Comparison of ENCODE assay signal across 8 mouse cellular contexts in the genomic region with DNA sequence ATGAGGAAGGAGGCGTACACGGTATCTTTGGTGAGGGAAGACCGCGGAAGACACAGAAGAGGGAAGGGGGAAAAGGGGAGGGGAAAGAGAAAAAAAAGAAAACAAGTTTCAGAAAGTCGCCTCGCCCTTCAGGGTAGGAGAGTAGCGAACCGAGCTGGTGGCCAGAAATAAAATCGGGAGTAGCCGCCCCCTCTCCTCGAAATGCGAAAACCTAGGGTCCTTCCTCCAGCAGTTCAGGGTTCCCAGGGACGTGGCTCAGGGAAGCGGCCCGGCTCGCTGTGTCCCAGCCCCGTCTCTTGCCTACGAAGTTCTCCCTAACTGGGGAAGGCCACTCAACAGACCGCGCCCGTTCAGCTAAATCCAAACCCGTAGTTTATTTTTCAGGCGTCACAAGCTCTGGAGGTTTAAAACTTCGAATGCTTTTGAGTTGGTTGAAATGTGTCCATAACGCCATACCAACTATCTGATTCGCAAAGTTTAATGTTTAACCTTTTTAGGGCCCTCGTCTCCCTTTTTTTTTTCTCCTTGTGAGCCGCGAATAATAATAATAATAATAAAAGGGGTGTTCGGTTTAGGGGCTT. TPM values are rescaled to one million over a fixed set of nuclear protein-coding genes. Genes with fewer than 3 reads are reported as not detected.
DNase-seq lines count a peak whose midpoint lies in the region; ATAC-seq and TF ChIP-seq lines count a peak whose summit lies in the region.

No protein-coding gene starts in this region.

- peaks cover 32% of the 10 kb centered on the region for H3K4me1 ChIP-seq in forebrain, embryonic 12.5 days
- H3K4me1 ChIP-seq in hindbrain, embryonic 13.5 days (replicated peaks): peaks cover 32% of the 10 kb centered on the region
- peaks cover 36% of the 10 kb centered on the region for H3K4me1 ChIP-seq in limb, embryonic 15.5 days
- peaks cover 21% of the 10 kb centered on the region for H3K4me1 ChIP-seq in midbrain, postnatal 0 days (ENCODE audit: insufficient read depth, low read length)

- DNase-seq in cerebellum, adult 9-10 months: peak; percentile 46
- no peak for DNase-seq in cerebellum, postnatal 4 days (ENCODE audit: low spot score in 2 of 2)
- peak; percentile 46 for DNase-seq in NIH3T3 (ENCODE audit: low read depth)
- DNase-seq in midbrain, postnatal 0 days (ENCODE audit: low spot score): no peak
- DNase-seq in frontal cortex, postnatal 14 days (ENCODE audit: low spot score in 2 of 2): no peak

- peak overlapping the region; percentile 100 for H3K27ac ChIP-seq in forebrain, embryonic 12.5 days
- peak overlapping the region; percentile 100 for H3K27ac ChIP-seq in hindbrain, embryonic 13.5 days
- H3K27ac ChIP-seq in limb, embryonic 15.5 days: peak overlapping the region; percentile 100
- H3K27ac ChIP-seq in midbrain, postnatal 0 days (ENCODE audit: low read depth, low read length): peak overlapping the region; percentile 100

- peak overlapping the region; percentile 100 for H3K9ac ChIP-seq in forebrain, embryonic 12.5 days
- H3K9ac ChIP-seq in hindbrain, embryonic 13.5 days: peak overlapping the region; percentile 100
- H3K9ac ChIP-seq in limb, embryonic 15.5 days: peak overlapping the region; percentile 100
- H3K9ac ChIP-seq in midbrain, postnatal 0 days (replicated peaks; ENCODE audit: low read length, poor library complexity, severe bottlenecking): peak overlapping the region; percentile 100

- no peaks in the 10 kb centered on the region for H3K27me3 ChIP-seq in forebrain, embryonic 12.5 days
- no peaks in the 10 kb centered on the region for H3K27me3 ChIP-seq in hindbrain, embryonic 13.5 days
- H3K27me3 ChIP-seq in limb, embryonic 15.5 days: no peaks in the 10 kb centered on the region
- H3K27me3 ChIP-seq in midbrain, postnatal 0 days (ENCODE audit: insufficient read depth, low read length): no peaks in the 10 kb centered on the region

- TF ChIP-seq CTCF in midbrain, postnatal 0 days (IDR thresholded peaks at IDR 0.05): no peak

- peaks cover 16% of the 10 kb centered on the region for H3K36me3 ChIP-seq in forebrain, embryonic 12.5 days (replicated peaks)
- peaks cover 11% of the 10 kb centered on the region for H3K36me3 ChIP-seq in hindbrain, embryonic 13.5 days
- no peaks in the 10 kb centered on the region for H3K36me3 ChIP-seq in limb, embryonic 15.5 days
- 0 out of 2 replicates have a peak, but pooled peaks cover 2% of the 10 kb centered on the region for H3K36me3 ChIP-seq in midbrain, postnatal 0 days (ENCODE audit: insufficient read depth, low read length)

- peak overlapping the region; percentile 96 for H3K4me3 ChIP-seq in forebrain, embryonic 12.5 days (replicated peaks)
- H3K4me3 ChIP-seq in hindbrain, embryonic 13.5 days: peak overlapping the region; percentile 99
- H3K4me3 ChIP-seq in limb, embryonic 15.5 days: peak overlapping the region; percentile 67
- peak overlapping the region; percentile 98 for H3K4me3 ChIP-seq in midbrain, postnatal 0 days (ENCODE audit: low read depth, low read length)

- H3K9me3 ChIP-seq in forebrain, embryonic 12.5 days: no peaks in the 10 kb centered on the region
- no peaks in the 10 kb centered on the region for H3K9me3 ChIP-seq in hindbrain, embryonic 13.5 days
- H3K9me3 ChIP-seq in limb, embryonic 15.5 days: no peaks in the 10 kb centered on the region
- no peaks in the 10 kb centered on the region for H3K9me3 ChIP-seq in midbrain, postnatal 0 days (ENCODE audit: low read length)

- no peak for ATAC-seq in forebrain, embryonic 12.5 days (ENCODE audit: low FRiP score)
- no peak for ATAC-seq in hindbrain, embryonic 13.5 days (ENCODE audit: low FRiP score)
- no peak for ATAC-seq in limb, embryonic 15.5 days (ENCODE audit: insufficient number of reproducible peaks, low FRiP score, low TSS enrichment, low read depth)
- ATAC-seq in midbrain, postnatal 0 days (ENCODE audit: low FRiP score): no peak

- peak overlapping the region; percentile 97 for H3K4me2 ChIP-seq in forebrain, embryonic 12.5 days
- peak overlapping the region; percentile 92 for H3K4me2 ChIP-seq in hindbrain, embryonic 13.5 days
- peak overlapping the region; percentile 76 for H3K4me2 ChIP-seq in limb, embryonic 15.5 days
- peak overlapping the region; percentile 96 for H3K4me2 ChIP-seq in midbrain, postnatal 0 days (ENCODE audit: low read depth, low read length, poor library complexity, severe bottlenecking)

- under 1% methylated on average over 30 of the region's 30 CpGs for WGBS in forebrain, embryonic 12.5 days
- WGBS in hindbrain, embryonic 13.5 days: under 1% methylated on average over 30 of the region's 30 CpGs
- WGBS in limb, embryonic 15.5 days: under 1% methylated on average over 30 of the region's 30 CpGs
- WGBS in midbrain, postnatal 0 days: under 1% methylated on average over 29 of the region's 30 CpGs

RNA-seq across cellular contexts. Expression of gene Tnrc18, which starts 2.0 kb away (rescaled TPM):
- 56.8 and 64.6 TPM in 2 replicates for polyA plus RNA-seq in forebrain, embryonic 12.5 days (2016; fragmentation: Nextera tagmentation; extraction: Ambion mirVana)
- polyA plus RNA-seq in hindbrain, embryonic 13.5 days (2015; fragmentation: Nextera tagmentation; extraction: Ambion mirVana): 33.1 and 35.8 TPM in 2 replicates
- polyA plus RNA-seq in limb, embryonic 15.5 days (2015; fragmentation: Nextera tagmentation; extraction: Ambion mirVana): 25.1 and 32.0 TPM in 2 replicates
- 114 and 142 TPM in 2 replicates for total RNA-seq in midbrain, postnatal 0 days (2014; rRNA removed)
- polyA plus RNA-seq in midbrain, postnatal 0 days (2015; fragmentation: Nextera tagmentation; extraction: Ambion mirVana): 17.4 and 19.4 TPM in 2 replicates

Comparison
In these comparisons a context has a peak if more than half of its experiments do, and no peak if none do; other contexts are left out.
1. DNase-seq: peak in cerebellum, adult 9-10 months (single experiment) and NIH3T3 (single experiment); none in cerebellum, postnatal 4 days (0 of 2), midbrain, postnatal 0 days (single experiment) and frontal cortex, postnatal 14 days (0 of 2).
2. Peak in every context shown above with its lines, with median percentiles within 50 percentile points of each other: H3K27ac ChIP-seq, H3K4me2 ChIP-seq, H3K4me3 ChIP-seq and H3K9ac ChIP-seq.